Mouse (Mus musculus) ES-Bruce4 (cell line): ENCODE results near the gene Tmc7. TPM values are rescaled to one million over a fixed set of nuclear protein-coding genes. Genes with fewer than 3 reads are reported as not detected.

Experiments
- H3K27ac ChIP-seq: 2 replicates; pipeline ENCODE4 v1.5.1; 2012; ENCODE audit warnings: low read length, inconsistent platforms; ENCODE audit not compliant: insufficient read depth
- H3K27me3 ChIP-seq: 2 replicates; pipeline ENCODE4 v1.6.1; 2012; ENCODE audit warnings: mild to moderate bottlenecking, low read length, inconsistent platforms; ENCODE audit not compliant: control insufficient read depth, poor library complexity, insufficient read depth, severe bottlenecking
- H3K36me3 ChIP-seq: 2 replicates; pipeline ENCODE4 v1.6.1; 2012; ENCODE audit warnings: inconsistent platforms, mild to moderate bottlenecking, low read length, moderate library complexity; ENCODE audit not compliant: control insufficient read depth, poor library complexity, insufficient read depth, severe bottlenecking
- H3K4me1 ChIP-seq: one replicate; pipeline ENCODE4 v1.8.1; 2011; ENCODE audit warnings: low read length; ENCODE audit not compliant: control insufficient read depth, insufficient read depth
- H3K4me3 ChIP-seq: 2 replicates; pipeline ENCODE4 v1.5.1; 2011; ENCODE audit warnings: low read depth, mild to moderate bottlenecking, low read length
- H3K9ac ChIP-seq: 2 replicates; pipeline ENCODE4 v1.6.1; 2012; ENCODE audit warnings: low read depth, mild to moderate bottlenecking, inconsistent platforms; ENCODE audit not compliant: poor library complexity, severe bottlenecking
- H3K9me3 ChIP-seq: replicated peaks from 2 replicates; pipeline ENCODE4 v1.6.1; 2012; ENCODE audit warnings: mild to moderate bottlenecking, low read length, inconsistent platforms; ENCODE audit not compliant: control insufficient read depth, poor library complexity, insufficient read depth, severe bottlenecking
- CTCF ChIP-seq: IDR thresholded peaks from one replicate; pipeline ENCODE4 v1.8.1; 2011; ENCODE audit warnings: low read depth, low read length
- EP300 ChIP-seq: IDR thresholded peaks from 2 replicates; pipeline ENCODE4 v1.6.1; 2011; ENCODE audit warnings: low read depth, low read length; ENCODE audit not compliant: insufficient read depth
- POLR2A ChIP-seq: IDR thresholded peaks from one replicate; pipeline ENCODE4 v1.8.1; 2011; ENCODE audit warnings: low read length; ENCODE audit not compliant: insufficient read depth
- polyA plus RNA-seq: library from polyadenylated mRNA; stranded (reverse); fragments of >200 nt; gene quantifications from 2 replicates; pipeline ENCODE4 v1.2.4, GENCODE M21; 2011; ENCODE audit warnings: low read depth; ENCODE audit not compliant: missing spikeins, insufficient read depth, insufficient read length

The Tmc7 gene
- polyA plus RNA-seq, 1 experiment: 7.7 TPM

- H3K9me3 ChIP-seq: no peaks in the 10 kb centered on the region
- no peak overlapping the region for H3K9ac ChIP-seq
- no peak overlapping the region for H3K4me3 ChIP-seq
- TF ChIP-seq EP300 (no peak), POLR2A (no peak), CTCF (no peak)
- peaks cover 1% of the 10 kb centered on the region for H3K4me1 ChIP-seq
- 0 out of 2 replicates have a peak overlapping the region, but pooled peaks have one; percentile 10 for H3K27ac ChIP-seq
- no peaks in the 10 kb centered on the region for H3K27me3 ChIP-seq
- no peaks in the 10 kb centered on the region for H3K36me3 ChIP-seq
Observed at GRCm38 (mm10) chr7:118486917-118487316, 97.6 kb downstream of the Tmc7 start.

Other genes starting within 250 kb of the Tmc7 start
- 4.0 and 4.5 TPM in 2 replicates for gene Syt17, start 136.5 kb downstream of the Tmc7 start, polyA plus RNA-seq
- gene Itpripl2, start 92.8 kb downstream of the Tmc7 start, polyA plus RNA-seq: 7.2 and 7.7 TPM in 2 replicates
- 29.0 and 30.8 TPM in 2 replicates for gene Coq7, start 51.4 kb downstream of the Tmc7 start, polyA plus RNA-seq
- gene Tmc5, start 12.6 kb upstream of the Tmc7 start, polyA plus RNA-seq: 0.16 and 0.30 TPM in 2 replicates
- 24.7 and 29.9 TPM in 2 replicates for gene Gde1, start 121.0 kb upstream of the Tmc7 start, polyA plus RNA-seq
- gene Ccp110, start 127.8 kb upstream of the Tmc7 start, polyA plus RNA-seq: 36.0 and 43.8 TPM in 2 replicates
- 53.6 and 54.7 TPM in 2 replicates for gene Vps35l, start 155.5 kb upstream of the Tmc7 start, polyA plus RNA-seq